Mouse (Mus musculus) brain, embryonic 14.5 days (tissue): ENCODE measurements around the gene Fscn3.

Experiments used
- CTCF ChIP-seq: fragments of 200-500 bp; IDR thresholded peaks from 2 replicates; pipeline ENCODE4 v1.5.1; 2012; ENCODE audit warnings: inconsistent platforms, mild to moderate bottlenecking, moderate library complexity, borderline replicate concordance; ENCODE audit not compliant: insufficient read depth, insufficient read length; ENCODE audit errors: extremely low read depth
- POLR2A ChIP-seq: fragments of 200-500 bp; IDR thresholded peaks from 2 replicates; pipeline ENCODE4 v1.6.1; 2012; ENCODE audit warnings: mild to moderate bottlenecking, inconsistent platforms, borderline replicate concordance; ENCODE audit not compliant: poor library complexity, insufficient read depth, insufficient read length, severe bottlenecking; ENCODE audit errors: extremely low read depth

- TF ChIP-seq CTCF (no peak), POLR2A (no peak)
Measured at GRCm38 (mm10) chr6:28482711-28483315, 55.2 kb downstream of the Fscn3 start.
